Mouse (Mus musculus) lung, postnatal 4 days (tissue): ENCODE data around the gene Amz2.

Experiments used
- DNase-seq, 2 experiments: peaks; one replicate each; pipeline ENCODE4 v3.0.0; 2021

The Amz2 gene

DNA sequence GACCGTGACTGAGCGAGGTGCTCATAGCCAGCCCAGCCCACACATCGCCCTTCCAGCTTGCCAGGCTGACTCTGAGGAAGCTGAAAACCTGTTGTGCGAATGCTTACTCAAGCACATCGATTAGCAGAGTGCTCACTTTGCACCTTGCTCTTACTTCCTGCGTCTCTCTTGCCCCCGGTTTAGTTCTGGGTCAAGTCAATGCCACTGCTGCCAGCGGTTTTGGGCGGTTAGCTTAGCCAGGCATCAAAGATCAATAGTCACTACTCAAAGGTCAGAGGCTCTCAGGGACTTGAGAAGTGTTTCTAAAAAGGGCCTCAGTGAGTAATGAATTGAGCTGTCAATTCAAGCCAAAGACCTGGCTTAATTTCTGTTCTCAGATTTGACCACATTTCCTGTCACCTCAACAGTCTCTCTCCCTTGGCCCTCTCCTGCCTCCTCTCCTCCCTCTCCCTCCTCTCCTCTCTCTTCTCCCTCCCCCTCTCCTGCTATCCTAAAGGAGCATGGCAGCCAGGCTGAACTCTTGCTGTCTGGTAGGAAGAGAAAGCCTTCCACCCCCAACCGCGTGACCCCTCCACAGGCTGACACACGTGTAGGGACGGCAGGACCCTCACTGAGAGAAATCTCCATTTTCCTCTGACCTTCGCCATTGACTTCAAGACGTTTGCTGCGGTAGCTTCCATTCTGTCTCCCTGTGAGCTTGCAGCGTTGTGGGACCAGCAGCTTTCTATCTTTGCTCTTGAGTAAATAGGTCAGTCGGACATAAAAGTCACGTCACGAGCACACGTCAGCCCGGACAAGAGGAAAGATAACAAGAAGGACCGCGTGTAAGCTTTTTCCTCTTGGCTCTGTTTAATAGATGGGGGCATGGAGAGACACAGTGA lies 69.4 kb downstream of the Amz2 start:
- DNase-seq, result no peak

DNA sequence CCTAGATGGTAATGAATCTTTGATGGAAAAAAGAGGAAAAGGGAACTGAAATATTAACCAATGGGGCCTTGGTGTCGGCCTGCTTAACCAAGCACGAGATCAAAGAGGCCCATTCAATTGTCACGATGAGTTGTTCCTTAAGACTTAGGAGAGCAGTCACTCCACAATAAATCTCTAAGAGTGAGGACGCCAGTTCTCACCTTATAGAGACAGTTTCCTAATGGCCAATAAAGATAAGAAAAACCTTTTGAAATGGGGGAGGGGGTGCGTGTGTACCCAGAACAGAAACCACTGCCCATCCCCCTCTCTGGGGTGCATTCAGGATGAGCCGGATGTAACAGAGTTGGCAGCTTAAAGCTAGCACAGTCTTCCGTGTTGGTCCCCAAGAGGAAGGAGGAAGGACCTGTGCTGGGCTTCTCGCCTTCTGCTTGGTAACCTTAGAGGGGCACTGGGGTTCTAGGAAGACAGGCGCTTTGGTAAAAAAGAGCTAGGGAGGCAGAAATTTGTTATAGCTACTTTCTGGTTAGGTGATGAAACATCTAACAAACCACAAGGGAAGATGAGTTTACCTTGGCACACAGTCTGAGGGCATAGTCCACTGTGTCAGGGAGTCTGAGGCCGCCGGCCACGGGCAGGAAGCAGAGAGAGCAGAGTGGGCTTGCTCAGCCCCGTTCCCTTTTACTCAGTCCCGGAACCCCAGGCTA lies 70.2 kb downstream of the Amz2 start:
- DNase-seq, result peak in 1 of 2 experiments; percentile 20

DNA sequence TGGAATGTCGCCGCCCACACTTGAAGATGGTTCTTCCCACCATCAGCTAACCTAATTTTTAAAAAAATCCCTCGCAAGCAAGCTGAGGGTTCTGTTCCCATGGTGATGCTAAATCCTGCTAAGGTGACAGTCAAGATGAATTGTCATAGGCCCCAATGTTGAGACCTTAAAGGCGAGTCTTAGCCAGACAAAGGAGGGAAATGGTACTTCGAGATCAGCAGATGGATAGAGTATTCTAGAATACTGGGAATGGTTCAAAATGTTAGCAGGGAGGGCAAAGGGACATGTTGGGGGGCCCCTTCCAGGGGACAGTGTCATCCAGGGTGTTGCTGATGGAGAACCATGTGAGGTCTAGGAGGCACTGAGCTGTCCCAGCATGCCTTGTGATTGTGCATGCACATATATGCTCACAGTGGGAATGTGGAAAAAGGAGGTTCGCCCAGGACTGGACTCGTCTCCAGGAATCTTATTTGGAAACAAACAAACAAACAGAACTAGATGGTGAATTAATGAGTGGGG lies 70.8 kb downstream of the Amz2 start:
- no peak for DNase-seq

DNA sequence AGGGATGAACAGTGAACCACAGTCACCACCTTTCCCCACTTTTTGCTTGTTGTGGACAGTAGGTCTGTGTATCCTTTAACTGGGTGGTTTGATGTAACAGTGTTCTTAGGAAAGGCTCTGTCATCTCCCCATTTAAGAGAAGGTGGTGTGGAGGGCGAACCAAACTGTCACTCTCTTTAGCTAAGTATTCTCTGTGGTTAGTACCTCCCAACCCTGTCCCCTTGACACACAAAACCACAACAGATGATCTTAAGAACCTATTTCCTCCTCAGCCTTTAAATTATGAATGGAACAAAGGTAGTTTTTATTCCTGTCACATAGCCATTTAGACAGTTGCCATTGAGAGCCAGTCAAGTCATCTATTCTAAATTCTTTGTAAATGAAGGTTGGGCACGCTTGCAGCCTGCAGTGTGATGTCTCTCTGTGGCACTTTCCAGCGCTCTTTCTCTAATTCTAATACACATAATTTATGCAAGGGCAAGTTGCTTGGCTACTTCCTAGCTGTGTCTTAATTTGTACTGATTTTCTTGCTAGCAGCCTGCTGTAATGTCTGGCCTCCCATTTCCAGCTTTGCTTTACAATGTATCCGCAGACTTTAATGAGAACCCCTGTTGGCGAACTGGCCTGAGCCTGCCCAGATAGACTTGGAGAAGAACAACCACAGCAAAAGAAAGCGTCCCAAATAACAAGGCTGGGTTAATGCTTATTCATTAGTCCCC lies 71.4 kb downstream of the Amz2 start:
- no peak for DNase-seq

DNA sequence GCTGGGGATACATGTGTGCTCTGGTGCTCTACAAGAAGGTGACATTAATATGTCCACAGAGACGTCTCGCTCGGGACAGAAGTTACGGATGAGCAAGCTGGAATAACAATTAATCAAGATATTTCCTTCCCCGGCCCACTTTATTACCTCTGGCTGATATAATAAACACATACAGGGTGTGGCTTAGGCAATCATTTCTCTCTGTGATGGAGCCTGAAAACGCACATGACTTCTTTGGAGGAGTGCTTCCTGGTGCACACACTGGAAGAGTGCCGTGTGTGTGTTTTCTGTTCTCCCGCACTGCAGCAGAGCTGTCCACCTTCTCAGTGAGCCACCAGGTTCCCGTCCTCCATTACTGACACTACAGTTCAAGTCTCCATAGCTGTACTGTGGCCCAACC lies 72.2 kb downstream of the Amz2 start:
- DNase-seq, result no peak

DNA sequence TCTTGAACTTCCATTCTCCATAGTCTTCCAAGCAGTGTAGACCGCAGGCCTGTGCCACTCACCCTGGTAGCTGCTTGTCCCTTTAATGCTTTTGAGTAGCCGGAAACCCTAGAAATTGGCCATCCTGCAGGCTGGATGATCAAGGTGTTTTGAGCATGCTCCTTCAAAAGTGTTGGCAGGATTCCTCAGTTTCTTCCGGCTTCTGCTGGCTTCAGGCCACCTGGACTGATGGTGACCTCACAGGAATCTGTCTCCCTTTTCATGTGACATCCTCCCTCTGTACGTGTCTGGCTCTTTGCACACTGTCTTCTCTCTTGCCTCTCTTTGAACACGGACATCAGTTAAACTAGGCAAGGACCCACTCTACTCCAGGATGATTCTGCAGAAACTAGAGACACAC lies 74.5 kb downstream of the Amz2 start:
- DNase-seq, result peak in 1 of 2 experiments; percentile 26
